Mouse (Mus musculus): ENCODE measurements around the gene 1700008O03Rik. TPM values are rescaled to one million over a fixed set of nuclear protein-coding genes. Genes with fewer than 3 reads are reported as not detected.

1700008O03Rik gene
- total RNA-seq (2021) = 1 to 10 TPM; 3.1 to 3.4 TPM

DNA sequence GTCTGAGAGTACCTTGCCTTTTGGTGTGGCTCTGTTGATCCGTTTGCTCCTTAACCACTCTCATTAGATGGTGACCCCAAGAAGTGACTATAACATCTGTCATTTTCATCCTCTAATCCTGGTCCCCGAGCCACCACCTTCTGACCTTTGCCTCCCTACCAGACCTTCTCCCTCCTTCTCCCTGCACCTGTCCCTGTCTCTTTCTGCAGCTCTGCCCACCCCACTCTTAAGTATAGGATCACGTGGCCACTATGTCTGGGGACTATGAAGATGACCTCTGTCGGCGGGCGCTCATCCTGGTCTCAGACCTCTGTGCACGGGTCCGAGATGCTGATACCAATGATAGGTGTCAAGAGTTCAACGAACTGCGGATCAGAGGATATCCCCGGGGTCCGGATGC lies at the start of gene 1700008O03Rik:
1700008O03Rik (minus strand) TSS at position 101 of the 400 bp plus-strand sequence.
- DNase-seq = no peak

DNA sequence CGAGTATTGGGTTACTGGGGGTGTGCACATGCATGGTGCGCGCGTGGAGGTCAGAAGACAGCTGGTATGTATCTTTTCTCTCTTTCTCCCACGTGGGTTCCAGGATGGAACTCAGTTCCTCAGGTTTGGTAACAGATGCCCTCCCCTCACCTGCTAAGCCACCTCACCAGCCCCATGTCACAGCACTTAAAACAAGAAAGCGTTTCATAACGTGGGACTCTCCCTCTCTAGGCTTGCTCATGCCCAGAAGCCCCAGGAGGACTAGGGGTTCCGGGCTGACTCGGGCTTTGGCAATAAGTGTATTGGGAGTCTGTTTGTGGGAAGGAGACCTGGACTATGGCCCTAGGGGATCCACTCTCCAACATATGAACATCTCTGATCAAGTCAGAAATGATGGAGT lies 48.5 kb upstream of the 1700008O03Rik start:
- DNase-seq = no peak

DNA sequence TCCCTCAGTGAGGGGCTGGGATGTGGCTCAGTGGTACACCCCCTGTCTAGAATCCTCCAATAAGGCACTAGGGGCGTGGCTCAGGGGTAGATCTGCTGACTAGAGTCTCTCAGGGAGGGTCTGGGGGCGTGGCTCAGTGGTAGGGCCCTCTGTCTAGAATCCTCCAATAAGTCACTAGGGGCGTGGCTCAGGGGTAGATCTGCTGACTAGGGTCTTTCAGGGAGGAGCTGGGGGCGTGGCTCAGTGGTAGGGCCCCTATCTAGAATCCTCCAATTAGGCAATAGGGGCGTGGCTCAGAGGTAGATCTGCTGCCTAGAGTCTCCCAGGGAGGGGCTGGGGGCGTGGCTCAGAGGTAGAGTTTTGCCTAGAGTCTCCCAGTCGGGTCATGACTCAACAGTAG lies 47.8 kb upstream of the 1700008O03Rik start:
- DNase-seq = no peak

DNA sequence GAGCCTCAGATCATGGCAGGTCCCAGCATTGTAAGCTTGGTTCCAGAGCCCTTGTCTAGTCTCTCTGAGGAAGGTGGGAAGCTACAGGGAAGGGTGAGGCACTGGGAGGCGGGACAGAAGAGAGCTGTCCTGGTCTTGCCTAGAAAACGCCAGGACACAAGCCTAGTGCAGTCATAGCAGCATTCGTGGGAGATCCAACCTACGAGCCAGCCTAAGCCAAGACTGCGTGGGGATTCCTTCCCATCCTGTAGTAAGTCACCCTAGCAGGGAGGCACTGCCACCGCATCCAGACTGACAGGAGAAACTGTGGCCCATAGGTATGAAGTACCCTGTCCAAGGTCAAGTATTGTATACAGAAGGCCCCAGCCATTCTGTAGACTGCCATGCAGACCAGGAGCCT lies 46.9 kb upstream of the 1700008O03Rik start:
- no peak for DNase-seq

DNA sequence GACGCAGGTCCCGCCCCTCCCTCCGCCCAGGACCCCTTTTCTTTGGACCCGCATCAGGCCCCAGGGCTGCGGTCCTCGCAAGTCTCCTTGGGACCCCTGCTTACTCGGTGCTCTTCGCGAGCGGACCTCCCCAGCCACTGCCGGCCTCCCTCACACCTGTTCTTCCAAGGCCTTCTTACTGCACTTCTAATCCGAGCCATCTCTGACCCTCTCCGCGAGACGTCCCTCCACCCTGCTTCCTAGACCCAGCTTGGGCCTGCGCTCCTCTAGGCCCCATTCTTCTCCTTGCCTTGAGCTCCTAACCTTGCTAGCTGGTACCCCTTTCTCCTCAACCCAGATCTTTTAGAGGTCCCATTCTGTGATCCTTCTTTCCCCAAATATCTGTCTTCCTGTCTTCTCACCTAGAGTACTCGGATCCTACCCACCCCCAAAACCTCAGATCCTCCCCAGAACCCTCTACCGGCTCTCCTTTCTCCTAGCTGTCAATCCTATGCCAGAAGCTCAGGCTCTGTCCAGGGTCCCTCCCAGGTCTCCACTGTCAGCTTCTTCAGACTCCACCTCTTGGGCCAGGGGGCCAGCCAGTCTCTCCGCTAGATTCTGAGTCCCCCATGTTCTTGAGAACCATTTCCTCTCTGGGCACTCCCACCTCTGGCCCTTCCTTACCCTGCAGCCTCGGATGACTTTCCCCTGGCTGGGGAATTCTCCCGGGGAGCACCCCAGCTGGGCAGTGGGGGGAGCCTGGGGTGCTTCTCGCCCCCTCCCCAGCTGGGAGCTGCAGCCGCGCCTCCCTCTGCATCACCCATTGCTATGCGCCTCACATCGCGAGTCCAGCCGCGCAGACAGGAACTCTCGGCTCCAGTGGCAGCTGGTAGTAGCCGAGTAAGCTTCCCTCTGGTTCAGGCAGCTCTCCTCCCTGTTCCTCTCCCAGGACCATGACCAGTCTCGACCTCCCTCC lies 44.2 kb upstream of the 1700008O03Rik start:
- peak; percentile 55 to 72 for DNase-seq

DNA sequence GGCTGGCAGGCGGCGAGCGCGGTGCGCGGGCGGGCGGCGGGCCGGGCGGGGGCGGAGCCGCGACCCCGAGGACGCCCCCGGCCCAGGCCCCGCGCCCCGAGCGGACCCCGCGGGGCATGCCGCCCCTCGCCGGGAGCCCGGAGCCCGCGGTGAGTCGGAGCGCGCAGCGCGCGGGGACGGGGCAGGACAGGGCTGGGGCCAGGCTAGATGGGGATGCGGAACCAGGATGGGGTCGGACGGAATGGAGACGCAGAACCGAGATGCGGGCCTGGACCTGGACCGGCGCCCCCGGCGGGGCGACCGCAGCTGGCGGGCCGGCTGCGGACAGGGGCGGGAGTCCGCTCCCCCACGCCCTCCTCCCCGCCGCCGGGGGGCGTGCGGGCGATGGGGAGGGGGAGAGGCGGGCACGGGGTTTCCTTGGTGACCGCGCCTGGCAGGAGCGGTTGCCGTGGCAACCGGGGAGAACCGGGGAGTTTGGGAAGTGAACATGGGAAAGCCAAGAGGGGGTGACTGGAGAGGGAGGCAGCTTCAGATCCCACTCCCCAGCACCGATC lies 43.4 kb upstream of the 1700008O03Rik start, which contains the start of gene Lrrc4b:
Lrrc4b (plus strand) TSS at position 51 of the 554 bp plus-strand sequence.
- peak; percentile 85 to 87 for DNase-seq

DNA sequence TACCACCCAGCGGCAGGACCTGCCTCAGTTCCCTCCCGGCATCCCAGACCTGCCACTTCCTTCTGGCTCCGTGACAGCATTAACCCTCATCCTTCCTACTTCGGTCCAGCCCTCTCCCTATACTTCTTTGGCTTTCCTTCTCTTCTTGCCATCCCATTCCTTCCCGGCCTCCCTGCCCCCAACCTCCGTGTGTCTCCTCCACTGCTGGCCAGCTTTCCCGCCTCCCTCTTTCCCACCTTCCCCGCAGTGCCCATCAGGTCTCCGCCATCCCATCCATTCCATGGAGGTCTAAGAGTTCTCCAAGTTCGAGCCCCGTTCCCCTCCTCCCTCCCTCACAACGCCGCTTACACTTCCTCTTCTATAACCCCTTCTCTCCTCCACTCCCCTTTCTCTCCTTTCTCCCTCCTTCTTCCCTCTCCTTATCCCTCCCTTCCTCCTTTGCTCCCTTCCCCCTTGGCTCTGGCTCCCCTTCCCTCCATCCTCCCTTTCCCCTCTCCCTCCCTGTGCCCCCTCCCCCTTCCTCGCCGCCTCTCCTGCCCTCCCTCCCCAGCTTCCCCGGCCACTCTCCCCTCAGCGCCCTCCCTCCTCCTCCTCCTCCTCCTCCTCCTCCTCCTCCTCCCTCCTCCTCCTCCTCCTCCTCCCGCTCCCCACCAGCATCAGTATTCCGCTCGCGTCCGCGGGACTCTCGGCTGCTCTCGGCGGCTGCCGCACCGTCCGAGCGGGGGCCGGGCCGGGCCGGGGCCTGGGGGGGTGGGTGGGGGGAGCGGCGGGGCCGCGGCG lies 42.7 kb upstream of the 1700008O03Rik start:
- peak; percentile 40 to 58 for DNase-seq

DNA sequence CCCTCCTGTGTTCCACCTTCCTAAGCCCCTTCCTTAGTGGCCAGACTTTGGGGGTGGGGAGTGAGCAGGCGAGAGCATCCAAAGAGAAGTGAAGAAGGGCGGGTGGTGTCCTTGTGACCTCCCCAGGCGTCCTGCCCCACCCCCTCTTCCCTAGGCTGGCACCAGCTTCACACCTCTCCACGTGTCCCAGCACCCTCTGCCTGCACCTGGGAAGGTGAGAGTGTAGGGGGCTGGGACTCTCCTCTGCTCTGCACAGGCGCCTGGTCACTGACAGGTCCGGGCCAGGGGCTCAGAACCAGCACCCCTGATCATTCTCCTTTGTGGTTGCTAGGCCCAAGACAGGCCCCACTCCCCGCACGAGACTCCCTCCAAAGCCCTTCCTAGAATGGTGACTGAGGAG lies 42.0 kb upstream of the 1700008O03Rik start:
- no peak for DNase-seq

DNA sequence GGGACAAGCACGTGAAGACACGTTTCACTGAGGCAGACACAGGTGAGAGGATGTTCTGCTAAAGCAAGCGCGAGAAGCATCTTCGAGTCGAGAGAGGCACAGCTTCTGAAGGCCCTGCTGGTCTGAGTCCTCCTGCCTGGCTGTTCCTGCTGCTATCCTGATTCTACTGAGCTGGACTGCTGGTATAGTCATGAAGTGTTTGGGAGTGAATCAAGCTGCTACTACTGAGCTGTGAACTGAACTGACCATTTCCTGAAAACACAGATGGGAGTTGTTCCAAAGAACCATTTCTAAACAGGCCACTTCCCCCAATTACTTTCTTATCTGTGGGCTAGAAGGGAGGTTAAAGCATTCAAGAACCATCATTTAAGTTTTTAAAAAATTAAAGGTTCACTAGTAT lies 27.7 kb upstream of the 1700008O03Rik start:
- DNase-seq = no peak

DNA sequence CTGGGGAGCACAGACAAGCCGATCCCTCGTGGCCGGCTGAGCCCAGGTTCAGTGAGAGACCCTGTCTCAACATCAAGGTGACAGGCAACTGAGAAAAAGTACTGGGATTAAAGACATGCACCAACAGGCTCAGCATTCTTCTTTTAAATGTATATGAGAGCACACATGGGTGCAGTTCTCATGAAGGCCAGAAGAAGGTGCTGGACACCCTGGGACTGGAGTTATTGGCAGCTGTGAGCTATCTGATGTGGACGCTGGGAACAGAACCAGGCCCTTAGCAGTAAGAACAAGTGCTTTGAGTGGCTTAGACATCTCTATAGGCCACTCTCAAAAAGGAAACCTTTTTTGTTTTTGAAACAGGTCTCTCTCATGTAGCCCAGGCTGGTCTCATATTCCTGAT lies 25.5 kb upstream of the 1700008O03Rik start:
- DNase-seq = no peak

DNA sequence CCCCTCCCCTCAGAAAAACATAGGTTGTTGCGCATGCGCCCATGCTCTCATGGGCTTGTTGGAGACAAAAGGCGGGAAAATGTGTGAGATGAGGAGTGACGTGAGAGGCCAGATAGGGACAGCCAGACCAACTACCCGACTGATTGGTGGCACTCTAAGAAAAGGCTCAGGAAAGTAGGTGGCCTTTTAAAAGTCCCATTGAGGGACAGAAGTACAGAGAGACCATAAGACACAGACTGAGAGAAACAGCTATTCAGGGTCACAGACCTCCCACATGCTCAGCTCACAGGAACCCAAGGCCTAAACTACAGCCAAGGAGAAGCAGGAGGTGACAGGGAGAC lies 20.4 kb upstream of the 1700008O03Rik start:
- no peak for DNase-seq

DNA sequence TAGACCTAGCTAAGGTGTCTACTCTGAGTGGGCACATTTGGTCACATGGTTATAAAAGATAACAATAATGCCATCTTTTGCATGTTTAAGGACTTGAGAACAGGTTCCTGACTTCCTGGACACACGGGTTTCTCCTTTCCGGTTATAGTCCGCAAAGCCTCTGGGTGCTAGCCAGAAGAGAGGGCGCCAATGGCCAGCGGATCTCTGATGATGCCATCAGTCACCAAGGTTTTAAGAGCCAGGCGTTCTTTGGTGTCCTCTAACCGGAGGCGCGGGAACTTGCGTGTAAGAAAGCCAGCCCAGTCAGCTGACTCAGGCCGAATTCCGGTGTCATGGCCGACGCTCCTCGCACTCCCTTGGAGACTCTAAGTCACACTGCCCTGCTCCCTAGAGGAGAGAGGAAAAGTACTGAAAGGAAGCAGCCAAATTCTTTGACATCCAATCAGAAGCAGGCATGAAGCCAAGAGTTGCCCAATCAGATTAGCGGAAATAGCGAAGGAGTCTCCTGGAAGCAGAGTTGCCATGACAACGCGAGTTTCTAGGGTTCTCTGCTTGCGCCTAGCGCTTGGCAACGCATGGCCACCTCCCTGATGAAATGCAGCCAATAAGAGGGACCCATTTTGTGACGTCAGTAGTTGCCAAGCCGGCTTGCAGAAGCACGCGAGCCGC lies 19.9 kb upstream of the 1700008O03Rik start:
- DNase-seq = peak; percentile 90 to 92

DNA sequence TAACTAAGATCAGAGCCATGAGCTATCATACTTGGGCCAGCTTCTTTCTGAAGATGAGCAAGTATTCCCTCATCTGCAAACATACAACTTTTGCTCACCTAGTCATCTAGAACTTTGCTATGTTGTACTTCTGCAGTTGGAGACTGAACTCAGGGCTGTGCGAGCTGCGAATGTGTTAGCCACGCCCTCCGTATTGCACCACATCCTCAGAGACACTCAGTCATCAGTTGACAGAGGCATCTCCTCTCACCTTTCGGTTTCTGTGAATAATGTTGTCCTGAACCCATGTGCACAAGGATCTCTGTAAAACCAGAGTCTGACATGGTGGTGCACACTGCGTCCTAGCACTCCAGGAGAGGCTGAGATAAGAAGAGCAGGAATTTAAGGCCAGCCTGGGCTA lies 16.1 kb upstream of the 1700008O03Rik start:
- no peak for DNase-seq

DNA sequence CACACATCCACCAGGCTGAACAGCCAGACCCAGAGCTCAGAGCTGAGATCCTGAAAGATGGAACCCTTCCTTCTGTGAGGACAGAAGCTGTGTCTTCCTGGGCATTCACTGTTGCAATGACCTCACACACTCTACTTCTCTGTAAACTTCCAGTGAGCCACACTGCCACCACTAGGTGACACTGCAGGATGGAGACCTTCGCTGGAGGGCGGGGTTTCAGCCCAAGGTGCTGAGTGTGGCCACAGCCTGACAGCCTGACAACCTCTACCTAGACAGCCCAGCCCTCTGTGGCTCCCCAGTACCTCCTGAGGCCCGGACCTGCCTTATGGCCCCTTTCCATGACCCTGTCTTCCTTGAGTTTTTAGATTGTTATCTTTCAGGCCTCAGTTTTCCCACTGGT lies 12.9 kb upstream of the 1700008O03Rik start:
- peak in 1 of 2 experiments; percentile 47 for DNase-seq

DNA sequence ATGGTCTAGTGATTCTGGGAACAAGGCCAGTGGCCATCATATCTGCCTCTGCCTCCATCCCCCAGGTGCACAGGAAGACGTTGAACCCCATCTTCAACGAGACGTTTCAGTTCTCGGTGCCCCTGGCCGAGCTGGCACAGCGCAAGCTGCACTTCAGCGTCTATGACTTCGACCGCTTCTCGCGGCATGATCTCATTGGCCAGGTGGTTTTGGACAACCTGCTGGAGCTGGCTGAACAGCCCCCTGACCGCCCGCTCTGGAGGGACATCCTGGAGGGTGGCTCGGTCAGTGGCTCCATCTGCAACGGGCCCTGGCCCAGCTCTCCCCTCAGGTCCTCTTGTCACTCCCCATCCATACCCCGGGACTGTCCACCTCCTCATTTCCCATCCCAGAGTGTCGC lies 7.7 kb upstream of the 1700008O03Rik start:
- no peak for DNase-seq

DNA sequence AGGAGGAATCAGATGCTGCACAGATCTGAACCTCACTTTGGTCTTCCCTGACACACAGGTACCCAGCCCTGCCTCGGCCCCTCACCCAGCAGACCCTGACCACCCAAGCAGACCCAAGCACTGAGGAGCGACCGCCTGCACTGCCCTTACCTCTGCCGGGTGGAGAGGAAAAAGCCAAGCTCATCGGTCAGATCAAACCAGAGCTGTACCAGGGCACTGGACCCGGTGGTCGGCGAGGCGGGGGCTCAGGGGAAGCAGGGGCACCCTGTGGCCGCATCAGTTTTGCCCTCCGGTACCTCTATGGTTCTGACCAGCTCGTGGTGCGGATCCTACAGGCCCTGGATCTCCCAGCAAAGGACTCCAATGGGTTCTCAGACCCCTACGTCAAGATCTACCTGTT lies 6.7 kb upstream of the 1700008O03Rik start:
- no peak for DNase-seq

DNA sequence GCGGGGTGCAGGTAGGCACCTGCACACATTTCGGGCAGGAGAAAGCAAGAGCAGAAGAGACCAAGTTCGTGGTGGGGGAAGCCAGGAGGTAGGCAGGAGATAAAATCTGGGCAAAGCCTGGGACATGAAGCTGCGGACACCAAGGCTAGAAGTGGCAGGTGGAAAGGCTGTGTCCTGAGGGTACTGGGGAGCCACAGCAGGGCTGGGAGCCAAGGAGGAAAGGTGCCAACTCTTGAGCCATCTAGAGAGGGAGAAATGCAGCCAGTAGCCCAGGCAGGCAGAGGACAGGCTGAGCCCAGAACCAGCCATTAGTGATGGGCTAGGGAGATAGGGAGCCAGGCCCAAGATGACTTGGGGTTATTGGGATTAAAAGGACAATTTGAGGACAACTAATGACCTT lies 6.2 kb upstream of the 1700008O03Rik start:
- DNase-seq = no peak

DNA sequence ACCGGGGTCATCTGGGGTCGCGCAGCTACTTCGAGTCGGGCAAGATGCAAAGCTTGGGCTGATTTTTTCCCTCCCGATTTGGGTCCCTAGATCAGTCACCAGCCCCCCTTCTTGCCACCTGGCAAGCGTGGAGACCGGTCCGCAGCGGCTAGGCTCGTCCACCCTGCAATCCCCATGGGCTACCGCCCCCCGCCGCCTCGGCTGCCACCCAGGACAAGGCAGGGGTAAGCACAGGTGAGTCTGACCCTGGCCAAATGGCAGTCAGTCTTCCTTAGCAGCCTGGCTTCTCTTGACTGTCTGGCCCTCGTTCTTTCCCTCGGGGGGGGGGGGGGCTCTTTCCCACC lies 932 bp downstream of the 1700008O03Rik start:
- no peak for DNase-seq

DNA sequence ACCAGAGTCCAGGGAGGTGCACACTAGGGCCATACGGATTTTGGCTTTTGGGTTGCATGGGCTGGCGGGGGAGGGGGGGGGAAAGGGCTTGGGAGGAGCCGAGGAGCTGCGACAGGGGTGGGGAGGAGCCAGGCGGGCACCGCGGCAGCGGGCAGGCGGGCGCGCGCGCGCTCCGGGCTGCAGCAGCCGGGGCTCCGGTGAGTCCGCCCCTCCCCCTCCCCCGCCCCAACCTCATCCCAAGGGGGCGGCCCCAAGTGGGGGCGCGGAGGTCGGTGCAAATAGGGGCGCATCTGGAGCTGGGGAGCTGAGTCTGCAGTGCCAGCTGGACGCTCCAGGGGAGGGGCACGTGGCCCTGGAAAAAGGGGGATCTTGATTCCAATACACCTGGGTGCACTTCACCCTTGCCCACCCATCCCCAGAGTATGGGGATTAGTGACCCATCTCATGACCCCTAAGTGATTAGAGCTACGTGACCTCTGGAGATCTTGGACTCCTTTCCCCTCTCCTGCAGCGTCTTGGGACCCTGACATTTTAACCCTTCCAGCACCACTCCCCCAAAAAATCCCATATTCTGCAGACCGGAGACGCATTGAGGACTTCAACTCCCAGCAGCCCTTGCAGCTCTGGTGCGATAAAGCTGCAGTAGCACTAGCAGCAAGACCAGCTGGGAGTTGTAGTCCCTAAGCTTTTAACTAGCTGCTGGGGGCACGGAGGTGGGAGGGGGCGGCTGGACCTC lies 1.5 kb downstream of the 1700008O03Rik start, which contains the start of gene Syt3:
Syt3 (plus strand) TSS at position 123 of the 736 bp plus-strand sequence.
- DNase-seq = peak; percentile 78

DNA sequence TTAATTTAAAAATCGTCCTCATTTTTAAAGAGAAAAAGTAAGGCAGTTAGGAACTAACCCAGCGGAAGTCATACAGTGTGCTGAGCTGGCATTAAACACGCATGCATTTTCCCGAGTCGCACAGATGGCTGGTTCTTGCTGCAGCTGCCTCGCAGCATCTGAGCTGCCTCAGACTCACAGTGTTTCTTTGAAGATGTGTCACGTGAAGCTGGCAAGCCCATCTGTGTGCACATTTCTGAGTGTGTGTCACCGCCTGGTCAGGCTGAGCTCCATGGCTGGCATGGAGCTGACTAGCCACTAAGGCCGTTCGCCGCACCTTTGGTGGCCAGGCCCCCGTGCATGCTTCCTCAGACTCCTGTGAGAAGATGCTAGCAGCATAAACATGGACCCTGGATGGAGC lies 3.1 kb downstream of the 1700008O03Rik start:
- peak; percentile 83 to 86 for DNase-seq

DNA sequence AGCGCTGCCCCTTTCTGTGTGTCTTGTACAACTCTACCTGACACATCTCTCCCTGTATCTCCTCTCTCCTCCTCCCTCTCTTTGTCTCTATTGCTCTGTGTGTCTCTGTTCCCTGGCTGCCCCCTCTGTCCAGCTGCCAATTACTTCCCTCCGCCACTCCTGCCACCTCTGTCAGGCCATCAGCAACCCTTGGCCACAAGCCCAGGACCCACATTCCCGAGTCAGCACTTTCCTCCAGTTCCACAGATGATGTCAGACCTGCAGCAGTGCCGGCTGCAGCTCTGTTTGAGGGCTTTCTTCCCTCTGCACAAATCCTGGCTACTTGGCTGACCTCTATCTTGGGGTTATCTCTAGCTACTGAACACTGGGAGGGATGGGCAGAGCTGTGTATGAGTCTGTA lies 7.3 kb downstream of the 1700008O03Rik start:
- DNase-seq = no peak

DNA sequence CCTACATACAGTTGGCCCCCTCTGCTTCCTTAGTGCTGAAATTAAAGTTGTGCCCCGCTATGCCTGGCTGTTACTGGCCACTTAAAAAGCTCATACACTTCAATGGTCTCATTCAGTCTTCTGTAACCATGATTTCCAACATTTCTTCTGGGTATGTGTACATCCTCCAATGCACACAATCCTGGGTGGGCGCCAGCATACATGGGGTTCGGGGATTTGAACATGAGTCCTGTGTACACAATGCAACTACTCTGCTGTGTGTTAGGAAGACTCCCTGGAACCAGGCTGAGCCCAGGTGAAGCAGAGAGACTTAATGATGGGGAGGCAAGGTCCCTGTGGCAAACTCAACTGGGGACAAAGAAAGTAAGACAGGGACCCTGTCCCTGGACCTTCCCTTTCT lies 9.8 kb downstream of the 1700008O03Rik start:
- DNase-seq = no peak
